Mouse (Mus musculus) CH12.LX (cell line): ENCODE results near the gene Ano10.

Experiments used
- POLR2A ChIP-seq: IDR thresholded peaks from 2 replicates; pipeline ENCODE4 v1.6.1; 2011; ENCODE audit warnings: low read depth, mild to moderate bottlenecking, improper control_type of control experiment, low read length
- USF1 ChIP-seq: IDR thresholded peaks from 2 replicates; pipeline ENCODE4 v1.6.1; 2014; ENCODE audit warnings: low read depth, mild to moderate bottlenecking, inconsistent platforms, low read length, improper control_type of control experiment

DNA sequence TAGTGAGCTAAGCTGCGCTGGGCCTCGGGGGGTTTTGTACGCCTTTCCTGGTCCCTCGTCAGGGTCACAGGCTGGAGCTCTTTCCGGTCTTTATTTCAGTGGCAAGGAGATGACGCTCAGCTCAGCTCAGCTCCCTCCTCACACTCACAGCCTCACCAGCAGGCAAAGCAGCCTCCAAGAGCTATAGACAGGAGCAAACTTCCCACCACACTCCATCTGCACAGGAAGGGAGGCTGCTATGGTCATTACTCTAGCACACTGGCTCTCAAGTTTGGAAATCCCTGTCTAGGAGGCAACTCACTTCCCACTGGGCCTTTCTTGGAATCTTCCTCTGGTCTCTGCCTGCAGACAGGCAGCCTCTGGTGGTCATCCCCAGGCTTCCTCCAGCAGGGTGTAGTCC, 108.3 kb downstream of the Ano10 start:
- TF ChIP-seq USF1 (no peak), POLR2A (no peak)
